Mouse (Mus musculus): ENCODE results near the gene Slc7a5. TPM values are rescaled to one million over a fixed set of nuclear protein-coding genes. Genes with fewer than 3 reads are reported as not detected.
A peak's percentile ranks its signal among the peaks of the same experiment; 100 is the strongest.

Gene Slc7a5
- total and polyA plus RNA-seq, 3 experiments = 110 to 291 (median 207) TPM

DNA sequence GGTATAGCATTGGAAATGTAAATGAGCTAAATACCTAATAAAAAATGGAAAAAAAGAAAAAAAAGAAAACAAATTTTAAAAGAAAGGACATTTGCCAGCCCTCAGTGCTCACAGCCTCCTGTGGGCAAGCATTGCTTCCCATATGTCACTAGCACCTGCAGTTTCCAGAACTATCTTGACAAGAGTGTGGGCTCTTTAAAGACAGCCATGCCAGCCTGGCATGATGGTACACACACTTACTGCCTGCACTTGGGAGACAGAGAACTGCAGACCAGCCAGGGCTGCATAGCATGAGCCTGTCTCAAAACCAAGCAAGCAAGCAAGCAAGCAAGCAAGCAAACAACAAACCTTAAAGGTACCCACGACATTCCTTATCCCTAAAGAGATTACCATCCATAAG, 2.1 kb downstream of the Slc7a5 start:
- H3K4me1 ChIP-seq (ENCODE audit: control insufficient read depth in 1 of 2, insufficient read depth in 2 of 2) = peaks cover 17 to 41% of the 10 kb centered on the region in 2 experiments
- H3K79me2 ChIP-seq (replicated peaks; ENCODE audit: control insufficient read depth, extremely low read depth, insufficient read depth, poor library complexity, severe bottlenecking) = peaks cover 82% of the 10 kb centered on the region
- H3K9ac ChIP-seq (ENCODE audit: insufficient read depth, low read depth) = peak overlapping the region; percentile 89
- H3K4me3 ChIP-seq (replicated peaks in 1 of 3; ENCODE audit: low read depth in 2 of 3, low read length in 2 of 3, poor library complexity in 1 of 3) = peak overlapping the region; percentile 79 to 100 (median 98)
- no peaks in the 10 kb centered on the region for H3K27me3 ChIP-seq (replicated peaks)
- TF ChIP-seq UBTF (IDR thresholded peaks at IDR 0.05; ENCODE audit: low read depth, low read length) (peak; percentile 39; the same call in 1 of the 2 replicates), CHD2 (IDR thresholded peaks at IDR 0.05; ENCODE audit: low read length) (no peak), MAX (IDR thresholded peaks at IDR 0.05; ENCODE audit: low read length) (0 out of 2 replicates have a peak, but pooled peaks have one; percentile 14), MXI1 (IDR thresholded peaks at IDR 0.05; ENCODE audit: low read depth, low read length) (peak; percentile 52; the same call in 1 of the 2 replicates), ZC3H11A (IDR thresholded peaks at IDR 0.05; ENCODE audit: low read depth, low read length) (no peak), MAFK (IDR thresholded peaks at IDR 0.05; ENCODE audit: insufficient replicate concordance, low read length) (no peak), KAT2A (IDR thresholded peaks at IDR 0.05; ENCODE audit: insufficient replicate concordance, low read length) (no peak), CTCF (conservative IDR thresholded peaks at IDR 0.05 in 1 of 2, IDR thresholded peaks at IDR 0.05 in 1 of 2; ENCODE audit: low read depth in 2 of 2, low read length in 2 of 2) (no peak), MYC (IDR thresholded peaks at IDR 0.05; ENCODE audit: low read depth, low read length) (no peak), GABPA (IDR thresholded peaks at IDR 0.05; ENCODE audit: insufficient replicate concordance, low read depth, low read length) (no peak), SIN3A (IDR thresholded peaks at IDR 0.05; ENCODE audit: low read length) (peak; percentile 66; the same call in 1 of the 2 replicates)
- H3K4me2 ChIP-seq (ENCODE audit: insufficient read depth, low read depth, poor library complexity, severe bottlenecking) = peak overlapping the region; percentile 68; the same call in 1 of the 2 replicates
- dilution Hi-C loops (cut with MboI; ENCODE audit: extremely low pct_ligation_motif_present, extremely low pct_unique_long_range_greater_than_20kb, low sequenced_read_pairs) (no loop called here), in situ Hi-C loops (cut with MboI; ENCODE audit: low pct_ligation_motif_present, low pct_unique_long_range_greater_than_20kb, low sequenced_read_pairs) (loop anchor here (5.0 kb wide), 1 partner anchor 53 kb away; no protein-coding TSS in a partner anchor)
- DNase-seq (ENCODE audit: extremely low read depth) = no peak
- peaks cover 49 to 59% of the 10 kb centered on the region in 2 experiments for H3K36me3 ChIP-seq (replicated peaks in 1 of 2; ENCODE audit: control insufficient read depth in 1 of 2, insufficient read depth in 1 of 2, low read length in 1 of 2)
- no peak overlapping the region for H3K27ac ChIP-seq (ENCODE audit: insufficient read depth, low read depth)
- H3K9me3 ChIP-seq (replicated peaks; ENCODE audit: low read length) = no peaks in the 10 kb centered on the region

- Histone ChIP-seq H3K27ac (ENCODE audit: insufficient read depth, low read depth) (peak overlapping the region; percentile 9; the same call in 1 of the 2 replicates), H3K27me3 (replicated peaks) (no peaks in the 10 kb centered on the region), H3K79me2 (replicated peaks; ENCODE audit: control insufficient read depth, extremely low read depth, insufficient read depth, poor library complexity, severe bottlenecking) (peaks cover 87% of the 10 kb centered on the region), H3K36me3 (replicated peaks in 1 of 2; ENCODE audit: control insufficient read depth in 1 of 2, insufficient read depth in 1 of 2, low read length in 1 of 2) (peaks cover 52 to 62% of the 10 kb centered on the region in 2 experiments), H3K4me1 (ENCODE audit: control insufficient read depth in 1 of 2, insufficient read depth in 2 of 2) (peaks cover 18 to 42% of the 10 kb centered on the region in 2 experiments), H3K9ac (ENCODE audit: insufficient read depth, low read depth) (peak overlapping the region; percentile 89), H3K4me2 (ENCODE audit: insufficient read depth, low read depth, poor library complexity, severe bottlenecking) (peak overlapping the region; percentile 68), H3K9me3 (replicated peaks; ENCODE audit: low read length) (no peaks in the 10 kb centered on the region), H3K4me3 (replicated peaks in 1 of 3; ENCODE audit: low read depth in 2 of 3, low read length in 2 of 3, poor library complexity in 1 of 3) (peak overlapping the region; percentile 79 to 100 (median 98))
- DNase-seq (ENCODE audit: extremely low read depth) = no peak
- dilution Hi-C loops (cut with MboI; ENCODE audit: extremely low pct_ligation_motif_present, extremely low pct_unique_long_range_greater_than_20kb, low sequenced_read_pairs) (no loop called here), in situ Hi-C loops (cut with MboI; ENCODE audit: low pct_ligation_motif_present, low pct_unique_long_range_greater_than_20kb, low sequenced_read_pairs) (loop anchor here (5.0 kb wide), 1 partner anchor 53 kb away; no protein-coding TSS in a partner anchor)
- no peak for TF ChIP-seq TCF12 (IDR thresholded peaks at IDR 0.05; ENCODE audit: low read depth, low read length)
- 0 out of 2 replicates have a peak, but pooled peaks have one; percentile 27 for TF ChIP-seq CHD1 (IDR thresholded peaks at IDR 0.05; ENCODE audit: low read depth, low read length)
- TF ChIP-seq JUND (conservative IDR thresholded peaks at IDR 0.05; ENCODE audit: low read depth, low read length) = no peak
- peak; percentile 10; the same call in 1 of the 2 replicates for TF ChIP-seq UBTF (IDR thresholded peaks at IDR 0.05; ENCODE audit: low read depth, low read length)
These were observed 2.5 kb downstream of the Slc7a5 start for GRCm38 (mm10) chr8:121904999-121905398.

Measured in CH12.LX (cell line).